Mouse (Mus musculus): ENCODE data around the gene Arfrp1. TPM values are rescaled to one million over a fixed set of nuclear protein-coding genes. Genes with fewer than 3 reads are reported as not detected.
A peak's percentile ranks its signal among the peaks of the same experiment; 100 is the strongest.

The Arfrp1 gene
- total RNA-seq, 2 experiments from 2014 or later = 23.6 to 30.8 TPM

GRCm38 (mm10) chr2:181313344-181314079 lies 51.7 kb downstream of the Arfrp1 start:
- intact Hi-C loops (cut with DNase I) = no loop called here
- no peak overlapping the region for H3K27ac ChIP-seq
- TF ChIP-seq CTCF (IDR thresholded peaks at IDR 0.05) = no peak
- DNase-seq = peak; percentile 27
- H3K4me3 ChIP-seq = peak overlapping the region; percentile 54

GRCm38 (mm10) chr2:181313006-181313343 lies 52.2 kb downstream of the Arfrp1 start:
- DNase-seq = no peak
- Histone ChIP-seq H3K4me3 (no peak overlapping the region; the same call in 1 of the 2 replicates), H3K27ac (no peak overlapping the region)
- TF ChIP-seq CTCF (IDR thresholded peaks at IDR 0.05) = no peak
- intact Hi-C loops (cut with DNase I) = no loop called here

DNA sequence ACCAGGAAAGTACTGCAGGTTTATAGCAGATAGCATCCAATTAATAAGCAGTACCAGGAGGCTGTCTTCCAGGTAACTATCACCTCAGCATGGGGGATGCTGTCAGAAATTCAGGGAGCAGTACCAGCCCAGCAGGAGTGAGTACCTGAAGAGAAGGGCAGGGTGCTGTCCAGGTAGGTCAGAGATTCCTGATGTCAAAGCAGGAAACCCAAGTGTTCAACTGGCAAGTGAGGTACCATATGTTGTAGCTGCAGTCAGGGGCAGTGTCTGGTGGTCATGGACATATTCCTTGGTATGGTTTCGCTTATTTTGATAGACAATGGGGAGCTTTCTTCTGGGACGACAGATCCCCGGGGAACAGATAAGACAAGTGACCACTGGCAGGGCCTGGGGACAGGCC lies 52.8 kb downstream of the Arfrp1 start:
- intact Hi-C loops (cut with DNase I) = no loop called here
- no peak for TF ChIP-seq CTCF (IDR thresholded peaks at IDR 0.05)
- DNase-seq = no peak
- Histone ChIP-seq H3K4me3 (no peak overlapping the region), H3K27ac (no peak overlapping the region)

Other genes with a start within 250 kb of the Arfrp1 start
- gene Kcnq2, start 230.1 kb downstream of the Arfrp1 start, total RNA-seq (2021) = not detected
- gene Eef1a2, start 208.4 kb downstream of the Arfrp1 start, total RNA-seq (2021) = 1,000 to 10,000 TPM; 2,005 to 2,177 TPM
- gene Ppdpf, start 178.2 kb downstream of the Arfrp1 start, total RNA-seq (2021) = 10 to 100 TPM; 39.1 to 46.2 TPM
- not detected for gene Ptk6, start 162.6 kb downstream of the Arfrp1 start, total RNA-seq (2021)
- gene Srms, start 152.2 kb downstream of the Arfrp1 start, total RNA-seq (2021) = under 1 TPM; 0.17 to 0.28 TPM
- not detected for gene Fndc11, start 145.4 kb downstream of the Arfrp1 start, total RNA-seq (2021)
- 1 to 10 TPM; 2.8 to 4.9 TPM for gene Helz2, start 123.4 kb downstream of the Arfrp1 start, total RNA-seq (2021)
- gene Gmeb2, start 77.4 kb downstream of the Arfrp1 start, total RNA-seq (2021) = 10 to 100 TPM in 1 of 2 experiments, 1 to 10 TPM in 1; 7.3 to 12.0 TPM
- gene Stmn3, start 50.9 kb downstream of the Arfrp1 start, total RNA-seq (2021) = not detected
- gene Rtel1, start 45.7 kb downstream of the Arfrp1 start, total RNA-seq (2021) = 10 to 100 TPM; 12.0 to 13.0 TPM
- gene Zgpat, start 476 bp downstream of the Arfrp1 start, total RNA-seq (2021) = 10 to 100 TPM; 13.7 to 14.8 TPM
- 1 to 10 TPM; 5.8 to 6.2 TPM for gene Lime1, start 14.7 kb upstream of the Arfrp1 start, total RNA-seq (2021)
- 1 to 10 TPM; 4.9 to 6.7 TPM for gene Zbtb46, start 94.0 kb upstream of the Arfrp1 start, total RNA-seq (2021)
- gene Abhd16b, start 127.8 kb upstream of the Arfrp1 start, total RNA-seq (2021) = not detected
- gene Tpd52l2, start 131.7 kb upstream of the Arfrp1 start, total RNA-seq (2021) = 10 to 100 TPM; 47.0 to 52.5 TPM
- 10 to 100 TPM; 43.7 to 46.6 TPM for gene Dnajc5, start 155.1 kb upstream of the Arfrp1 start, total RNA-seq (2021)
- 10 to 100 TPM; 26.1 to 29.1 TPM for gene Uckl1, start 219.5 kb upstream of the Arfrp1 start, total RNA-seq (2021)
- gene Prpf6, start 226.5 kb upstream of the Arfrp1 start, total RNA-seq (2021) = 10 to 100 TPM; 31.1 to 36.5 TPM
- 10 to 100 TPM; 17.6 to 20.3 TPM for gene Zfp512b, start 227.4 kb upstream of the Arfrp1 start, total RNA-seq (2021)
- 1 to 10 TPM; 1.5 to 1.7 TPM for gene Samd10, start 233.8 kb upstream of the Arfrp1 start, total RNA-seq (2021)

All from gastrocnemius, adult 2 months (tissue).